Mouse (Mus musculus): ENCODE measurements around the gene Mfap1b.
"Not testable (repeated sequence)": the region's sequence is repeated elsewhere in the genome, so short reads cannot be mapped to it uniquely, and the experiment has no call there.

Gene Mfap1b

GRCm38 (mm10) chr2:121473301-121474179, at the start of gene Mfap1b:
Gene Mfap1b (minus strand): TSS chr2:121474067.
- DNase-seq (ENCODE audit: inconsistent ontology term): peak; percentile 67

DNA sequence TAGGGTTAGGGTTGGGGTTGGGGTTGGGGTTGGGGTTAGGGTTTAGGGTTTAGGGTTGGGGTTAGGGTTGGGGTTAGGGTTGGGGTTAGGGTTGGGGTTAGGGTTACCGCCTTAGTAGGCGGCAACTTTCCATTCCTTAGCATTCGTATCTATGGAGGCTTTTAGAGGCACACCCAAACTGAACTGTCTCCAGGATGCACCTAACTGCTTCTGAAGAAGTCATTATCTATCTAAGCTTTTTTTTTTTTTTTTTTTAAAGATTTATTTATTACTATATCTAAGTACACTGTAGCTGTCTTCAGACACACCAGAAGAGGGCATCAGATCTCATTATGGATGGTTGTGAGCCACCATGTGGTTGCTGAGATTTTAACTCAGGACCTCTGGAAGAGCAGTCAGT, 49.0 kb upstream of the Mfap1b start:
- DNase-seq (ENCODE audit: inconsistent ontology term): not testable (repeated sequence)

DNA sequence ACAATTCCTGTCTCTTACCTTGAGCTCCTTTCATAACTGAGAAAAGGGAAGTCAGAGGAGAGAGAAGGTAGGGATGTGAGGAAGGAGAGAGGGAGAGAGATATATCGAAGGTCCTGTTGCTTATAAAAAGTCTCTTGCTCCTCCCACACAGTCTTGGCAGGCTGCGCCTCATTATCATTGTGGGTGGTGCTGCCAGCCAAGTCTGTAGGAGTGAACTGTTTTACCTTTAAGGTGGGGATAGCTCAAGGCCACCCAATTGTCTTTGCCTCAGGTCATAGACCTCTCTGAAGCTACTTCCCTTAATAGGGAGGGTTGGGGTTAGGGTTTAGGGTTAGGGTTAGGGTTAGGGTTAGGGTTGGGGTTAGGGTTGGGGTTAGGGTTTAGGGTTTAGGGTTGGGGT, 48.1 kb upstream of the Mfap1b start:
- DNase-seq (ENCODE audit: inconsistent ontology term): no peak

GRCm38 (mm10) chr2:121518711-121519110, 44.8 kb upstream of the Mfap1b start:
- not testable (repeated sequence) for DNase-seq (ENCODE audit: inconsistent ontology term)

DNA sequence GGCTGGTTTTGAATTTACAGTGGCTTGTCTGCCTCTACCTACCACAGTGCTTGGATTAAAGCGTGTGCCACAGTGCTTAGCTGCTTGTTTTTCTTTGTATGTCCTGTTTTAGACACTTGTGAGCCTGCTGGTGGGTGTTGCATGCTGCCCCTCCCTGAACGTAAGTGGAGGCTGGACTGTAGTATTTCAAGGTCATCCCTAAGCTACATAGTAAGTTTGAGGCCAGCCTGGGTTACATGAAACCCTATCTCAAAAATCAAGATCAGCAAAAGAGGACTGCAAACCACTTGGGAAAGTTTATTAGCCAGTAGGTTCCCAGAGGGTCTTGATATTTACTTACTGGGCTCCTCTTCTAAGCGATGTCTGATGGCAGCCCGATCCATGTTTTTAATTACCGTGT, 44.2 kb upstream of the Mfap1b start:
- DNase-seq (ENCODE audit: inconsistent ontology term): no peak

DNA sequence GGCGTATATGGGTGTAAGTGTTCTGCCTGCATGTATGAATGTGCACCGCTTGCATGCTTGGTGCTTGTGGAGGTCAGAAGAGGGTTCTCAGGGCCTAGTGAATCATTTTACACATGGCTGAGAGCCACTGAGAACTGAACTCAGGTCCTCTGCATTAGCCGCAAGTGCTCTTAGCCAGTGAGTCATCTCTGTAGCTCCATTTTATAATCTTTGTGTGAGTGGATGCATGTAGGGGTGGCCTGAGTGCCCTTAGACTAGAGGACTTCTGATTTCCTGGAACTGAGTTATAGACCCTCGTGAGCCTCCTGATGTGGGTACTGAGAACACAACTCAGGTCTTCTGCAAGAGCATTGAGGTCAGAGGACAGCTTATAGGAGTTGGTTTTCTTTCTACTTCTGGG, 40.3 kb upstream of the Mfap1b start:
- no peak for DNase-seq (ENCODE audit: inconsistent ontology term)

DNA sequence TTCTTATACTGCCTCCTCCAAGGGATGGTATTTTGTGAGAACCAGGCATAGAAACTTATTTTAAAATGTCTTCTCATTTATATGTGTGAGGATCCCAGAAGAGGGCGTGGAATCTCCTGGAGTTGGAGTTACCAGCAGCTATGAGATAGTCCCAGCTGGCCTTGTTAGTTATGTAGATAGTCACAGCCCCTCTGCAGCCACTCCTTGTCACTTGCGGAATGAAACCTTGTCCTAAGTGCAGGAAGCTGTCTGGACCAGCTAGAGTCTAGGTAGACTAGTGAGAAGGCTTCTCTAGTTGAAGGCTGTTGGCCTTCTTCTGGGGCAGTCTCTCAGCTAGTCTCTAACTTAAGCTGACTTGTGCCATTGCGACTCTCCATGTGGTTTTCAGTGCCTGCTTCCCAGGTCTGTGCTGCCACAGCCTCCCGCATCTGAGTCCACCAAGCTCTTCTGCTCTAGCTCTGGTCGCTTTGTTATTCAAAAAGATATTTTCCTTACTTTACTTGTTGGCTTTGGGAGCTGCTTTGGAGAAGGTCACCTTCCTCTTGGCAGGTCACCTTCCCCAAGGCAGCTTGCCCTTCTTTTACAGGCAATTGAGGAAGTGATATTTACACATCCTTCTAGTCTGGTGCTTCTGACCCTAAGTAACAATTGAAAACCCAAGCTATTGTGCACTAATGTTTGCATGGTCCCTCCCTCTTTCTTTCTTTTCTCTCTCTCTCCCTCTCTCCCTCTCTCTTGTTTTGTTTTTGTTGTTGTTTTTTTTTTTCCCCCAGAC, 39.3 kb upstream of the Mfap1b start:
- DNase-seq (ENCODE audit: inconsistent ontology term): not testable (repeated sequence)

DNA sequence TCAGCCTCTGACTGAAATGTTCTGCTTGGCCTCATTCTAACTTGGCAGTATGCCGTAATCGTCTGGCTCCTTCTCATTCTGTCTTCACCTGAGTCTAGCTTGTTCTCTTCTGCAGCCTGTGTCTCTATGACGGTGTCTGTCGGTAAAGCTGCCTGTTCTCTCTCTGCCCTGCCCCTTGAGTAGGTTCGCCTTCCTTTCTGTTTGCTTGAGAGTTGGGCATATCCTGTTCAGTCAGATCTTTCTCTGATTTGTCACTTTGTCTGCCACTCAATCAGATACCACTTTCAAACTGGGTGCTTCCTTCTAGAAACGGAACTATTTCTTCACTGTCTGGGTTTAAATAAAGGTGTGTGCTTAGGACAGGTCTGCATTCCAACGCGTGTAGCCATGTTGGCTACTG, 37.5 kb upstream of the Mfap1b start:
- no peak for DNase-seq (ENCODE audit: inconsistent ontology term)

- peak; percentile 51 for DNase-seq (ENCODE audit: inconsistent ontology term)
Observed at GRCm38 (mm10) chr2:121509584-121509983, 35.7 kb upstream of the Mfap1b start.

GRCm38 (mm10) chr2:121507951-121508330, 34.1 kb upstream of the Mfap1b start:
- no peak for DNase-seq (ENCODE audit: inconsistent ontology term)

DNA sequence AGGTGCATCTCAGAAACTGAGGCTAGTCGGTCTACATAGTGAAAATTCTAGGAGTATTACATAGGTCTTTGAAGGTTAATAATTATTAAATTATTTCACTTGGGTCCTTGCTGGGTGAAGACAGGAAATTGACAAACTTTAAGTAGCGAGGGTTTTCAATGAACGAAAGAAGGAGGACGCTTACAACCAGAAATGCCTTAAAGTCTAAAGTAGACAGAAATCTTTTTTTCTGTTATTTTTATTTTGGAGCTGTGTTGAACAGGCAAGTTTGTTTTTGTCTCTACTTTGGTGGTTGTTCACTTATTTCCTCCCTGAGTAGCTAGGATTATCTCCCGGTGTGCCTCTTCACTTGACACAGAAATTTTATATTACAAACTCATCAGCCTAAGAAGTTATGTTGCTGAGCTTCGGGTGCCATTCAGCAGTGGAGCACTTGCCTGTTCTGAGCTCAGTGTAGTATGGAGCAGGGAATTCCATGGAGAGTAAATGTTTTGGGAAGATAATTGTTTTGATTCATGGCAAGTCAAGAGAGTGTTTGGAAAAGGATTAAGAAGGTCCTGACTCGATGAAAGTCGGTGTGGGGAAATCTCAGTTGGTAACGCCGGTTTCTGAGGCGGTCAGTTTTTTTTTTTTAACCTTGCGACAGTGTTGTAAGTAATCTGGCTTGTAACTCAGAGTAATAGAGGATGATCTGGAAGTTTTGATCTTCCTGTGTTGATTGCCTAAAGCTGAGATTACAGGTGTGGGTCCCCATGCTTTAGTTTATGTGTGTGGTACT, 33.5 kb upstream of the Mfap1b start:
- peak; percentile 11 for DNase-seq (ENCODE audit: inconsistent ontology term)

DNA sequence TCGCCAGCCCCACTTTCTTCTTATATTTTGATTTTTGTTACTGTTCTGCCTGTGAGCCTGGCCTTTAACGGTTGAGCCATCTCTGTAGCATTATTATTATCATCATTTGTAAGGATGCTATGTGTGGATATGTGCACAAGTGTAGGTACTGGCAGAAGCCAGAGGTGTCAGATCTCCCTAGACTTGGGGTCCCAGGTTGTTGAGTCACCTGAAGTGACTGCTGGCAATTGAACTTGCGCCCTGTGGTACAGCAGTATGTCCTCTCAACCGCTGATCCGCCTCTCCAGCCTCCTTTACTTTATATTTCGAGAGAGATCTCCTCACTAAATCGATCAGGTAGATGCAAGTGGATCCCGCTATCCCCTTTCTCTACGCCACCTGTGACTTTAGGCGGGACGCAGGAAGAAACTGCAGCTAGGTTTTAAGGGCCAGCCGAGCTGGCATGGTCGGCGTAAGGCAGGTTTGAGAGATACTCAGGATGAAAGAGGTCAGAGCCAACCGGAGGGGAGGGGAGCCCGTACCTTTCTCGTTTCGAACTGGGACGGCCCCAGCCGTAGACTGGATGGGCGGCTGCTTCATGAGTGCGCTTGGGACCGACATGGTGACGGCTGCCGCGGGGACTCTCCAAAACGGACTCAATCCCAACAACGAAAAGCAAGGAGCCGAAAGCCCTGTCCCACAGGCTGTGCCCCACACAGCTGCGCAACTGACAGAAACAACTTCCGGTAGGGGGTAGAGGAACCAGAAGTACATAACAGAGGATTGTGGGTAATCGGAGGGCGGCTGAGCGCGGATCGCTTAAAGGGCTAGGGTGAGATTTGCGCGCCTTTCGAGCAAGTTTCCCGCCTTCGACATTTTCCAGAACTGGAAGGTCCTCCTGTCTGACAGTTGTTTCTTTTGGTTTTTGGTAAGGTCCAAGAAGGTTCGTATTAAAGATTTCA, 32.3 kb upstream of the Mfap1b start, which contains the start of the genes Mfap1a and Wdr76:
Gene Mfap1a, minus strand, starts transcription at position 724 of the 941 bp plus-strand sequence.
Gene Wdr76, plus strand, starts transcription at position 782 of the 941 bp plus-strand sequence.
- peak; percentile 78 for DNase-seq (ENCODE audit: inconsistent ontology term)

DNA sequence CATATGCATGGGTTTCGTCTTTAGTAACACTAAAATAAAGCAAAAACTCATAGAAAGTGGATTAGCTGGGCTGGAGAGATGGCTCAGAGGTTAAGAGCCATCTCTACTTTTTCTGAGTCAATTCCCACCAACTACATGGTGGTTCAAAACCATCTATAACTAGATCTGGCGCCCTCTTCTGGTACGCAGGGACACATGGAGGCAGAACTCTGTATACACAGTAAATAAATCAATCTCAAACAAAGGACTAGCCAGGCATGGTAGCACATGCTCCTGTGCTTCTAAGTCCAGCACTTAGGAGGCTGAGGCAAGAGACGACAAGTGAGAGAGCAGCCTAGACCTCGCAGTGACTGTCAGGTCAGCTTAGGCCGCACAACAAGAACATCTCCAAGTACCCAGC, 27.7 kb upstream of the Mfap1b start:
- not testable (repeated sequence) for DNase-seq (ENCODE audit: inconsistent ontology term)

- not testable (repeated sequence) for DNase-seq (ENCODE audit: inconsistent ontology term)
Observed at GRCm38 (mm10) chr2:121484403-121484802, 10.5 kb upstream of the Mfap1b start.

DNA sequence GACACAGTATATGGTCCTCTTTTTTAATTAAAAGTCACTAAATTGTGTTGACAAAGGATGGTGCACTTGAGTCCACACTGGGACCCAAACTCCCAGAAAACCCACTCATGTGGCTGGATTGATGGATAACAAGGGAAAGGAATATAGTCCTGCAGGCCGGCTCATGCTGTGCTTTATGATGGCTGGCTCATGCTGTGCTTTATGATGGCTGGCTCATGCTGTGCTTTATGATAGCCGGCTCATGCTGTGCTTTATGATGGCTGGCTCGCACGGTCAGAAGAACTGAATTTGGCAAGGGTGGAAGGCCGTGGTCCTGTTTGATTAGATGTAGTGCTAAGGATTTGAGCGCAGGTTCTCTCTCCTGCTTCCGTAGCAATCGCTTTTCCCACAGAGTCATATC, 9.7 kb upstream of the Mfap1b start:
- no peak for DNase-seq (ENCODE audit: inconsistent ontology term)

GRCm38 (mm10) chr2:121480916-121481315, 7.0 kb upstream of the Mfap1b start:
- DNase-seq (ENCODE audit: inconsistent ontology term): not testable (repeated sequence)

DNA sequence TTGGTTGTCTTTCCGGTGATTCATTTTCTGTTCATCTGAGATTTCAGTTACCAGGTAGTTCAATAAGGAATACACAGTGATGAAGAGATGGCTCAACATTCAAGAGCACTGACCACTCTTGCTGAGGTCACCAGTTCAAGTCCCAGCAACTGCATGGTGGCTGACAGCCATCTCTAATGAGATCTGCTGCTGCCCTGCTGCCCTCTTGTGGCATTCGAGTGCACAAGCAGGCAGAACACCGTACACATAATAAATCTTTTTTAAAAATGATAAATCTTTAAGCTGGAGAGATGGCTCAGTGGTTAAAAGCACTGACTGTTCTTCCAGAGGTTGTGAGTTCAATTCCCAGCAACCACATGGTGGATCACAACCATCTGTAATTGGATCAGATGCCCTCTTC, 6.6 kb upstream of the Mfap1b start:
- DNase-seq (ENCODE audit: inconsistent ontology term): no peak

DNA sequence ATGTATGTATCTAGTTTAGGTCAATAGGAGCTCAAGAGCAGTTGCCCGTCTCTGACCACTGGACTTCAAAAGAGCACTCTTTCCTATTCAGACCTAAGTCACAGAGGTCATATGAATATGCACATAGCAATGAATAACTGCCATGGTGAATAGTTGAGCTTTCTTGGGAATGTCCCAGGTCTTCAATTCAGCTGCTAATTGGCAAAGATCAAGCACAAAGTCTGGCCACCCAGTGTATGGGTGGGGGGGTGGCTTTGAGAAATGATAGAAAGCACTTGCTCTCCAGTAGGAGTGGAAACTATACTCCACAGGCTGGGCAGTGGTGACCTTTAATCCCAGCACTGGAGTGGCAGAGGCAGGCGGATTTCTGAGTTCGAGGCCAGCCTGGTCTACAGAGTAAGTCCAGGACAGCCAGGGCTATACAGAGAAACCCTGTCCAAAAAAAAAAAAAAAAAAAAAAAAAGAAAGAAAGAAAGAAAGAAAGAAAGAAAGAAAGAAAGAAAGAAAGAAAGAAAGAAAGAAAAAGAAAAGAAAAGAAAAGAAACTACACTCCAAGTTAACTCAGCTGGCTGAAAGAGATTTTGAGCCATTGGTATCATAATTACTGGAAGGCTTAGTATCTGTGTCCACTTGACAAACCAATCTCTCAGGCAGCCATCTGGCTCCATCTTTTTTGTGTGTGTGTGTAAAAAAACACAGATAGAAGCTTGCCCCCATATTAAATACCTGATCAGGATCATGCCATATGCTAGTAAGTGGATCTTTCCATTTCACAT, 3.8 kb upstream of the Mfap1b start:
- no peak for DNase-seq (ENCODE audit: inconsistent ontology term)

DNA sequence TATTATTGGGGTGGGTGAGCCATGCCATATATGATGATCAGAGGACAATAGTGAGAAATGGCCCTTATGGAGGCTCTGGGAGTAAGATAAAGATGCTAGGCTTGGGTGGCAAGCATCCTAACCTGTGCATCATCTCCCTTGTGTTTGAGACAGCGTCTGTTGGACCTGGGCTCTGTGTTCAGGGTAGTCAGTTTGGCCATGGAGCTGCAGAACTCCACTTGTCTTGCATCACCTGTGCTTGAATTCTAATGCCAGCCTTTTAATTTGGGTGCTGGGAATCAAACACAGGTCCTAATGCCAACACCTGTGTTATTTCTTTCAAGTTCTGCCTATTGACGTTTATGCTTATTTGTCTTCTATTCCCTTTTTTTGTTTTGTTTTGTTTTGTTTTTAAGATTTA, 1.4 kb upstream of the Mfap1b start:
- not testable (repeated sequence) for DNase-seq (ENCODE audit: inconsistent ontology term)

DNA sequence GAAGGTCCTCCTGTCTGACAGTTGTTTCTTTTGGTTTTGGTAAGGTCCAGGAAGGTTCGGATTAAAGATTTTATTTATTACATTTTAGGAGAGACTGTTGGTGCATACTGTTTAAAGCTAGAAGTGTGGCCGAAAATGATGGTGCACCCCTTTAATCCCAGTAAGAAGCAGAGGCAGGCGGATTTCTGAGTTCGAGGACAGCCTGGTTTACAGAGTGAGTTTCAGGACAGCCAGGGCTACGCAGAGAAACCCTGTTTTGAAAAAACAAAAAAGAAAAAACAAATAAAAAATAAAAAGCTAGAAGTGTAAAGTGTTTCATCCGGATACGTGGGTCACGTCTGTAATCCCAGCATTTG, 291 bp upstream of the Mfap1b start:
- DNase-seq (ENCODE audit: inconsistent ontology term): no peak

Measured in Muller cell, postnatal 12 days (primary cell).